Mouse (Mus musculus) limb, embryonic 10.5 days (tissue): ENCODE measurements at regions not wholly inside any gene's neighbourhood (a gene's known extent, or its start where the extent isn't known, plus 50 kb on each side); places are given as distances from the start of the nearest gene placed in this dataset.
A peak's percentile ranks its signal among the peaks of the same experiment; 100 is the strongest.

Experiments
- DNase-seq: peaks from one replicate; pipeline ENCODE4 v3.0.0-alpha.2; 2017; ENCODE audit warnings: low spot score
- H3K27ac ChIP-seq: fragments of 300-500 bp; sonication (generic); 2 replicates; pipeline ENCODE4 v1.5.1; 2016; ENCODE audit warnings: mild to moderate bottlenecking
- H3K27me3 ChIP-seq: fragments of 300-500 bp; sonication (generic); 2 replicates; pipeline ENCODE4 v1.6.1; 2016; ENCODE audit warnings: low read depth, mild to moderate bottlenecking; ENCODE audit not compliant: poor library complexity, severe bottlenecking
- H3K36me3 ChIP-seq: fragments of 300-500 bp; sonication (generic); 2 replicates; pipeline ENCODE4 v1.6.1; 2016; ENCODE audit warnings: mild to moderate bottlenecking, moderate library complexity
- H3K4me1 ChIP-seq: fragments of 300-500 bp; sonication (generic); 2 replicates; pipeline ENCODE4 v1.6.1; 2016
- H3K4me3 ChIP-seq: fragments of 300-500 bp; sonication (generic); 2 replicates; pipeline ENCODE4 v1.5.1; 2016; ENCODE audit warnings: mild to moderate bottlenecking, moderate library complexity
- H3K9me3 ChIP-seq: fragments of 300-500 bp; sonication (generic); replicated peaks from 2 replicates; pipeline ENCODE4 v1.6.1; 2016; ENCODE audit warnings: mild to moderate bottlenecking
- WGBS: fragments of 180-500 bp; shearing (Covaris S2); methylation state at CpG from one replicate; pipeline ENCODE4 v1.1.7; 2016; 5-methylcytosine and 5-hydroxymethylcytosine counted together

- 77% methylated on average over 2 of the region's 2 CpGs for WGBS
- Histone ChIP-seq H3K27me3 (no peaks in the 10 kb centered on the region), H3K9me3 (no peaks in the 10 kb centered on the region), H3K4me1 (no peaks in the 10 kb centered on the region), H3K36me3 (no peaks in the 10 kb centered on the region), H3K27ac (no peak overlapping the region), H3K4me3 (no peak overlapping the region)
- no peak for DNase-seq
Observed at GRCm38 (mm10) chr2:105594131-105594530, 74.6 kb upstream of the Pax6 start.

DNA sequence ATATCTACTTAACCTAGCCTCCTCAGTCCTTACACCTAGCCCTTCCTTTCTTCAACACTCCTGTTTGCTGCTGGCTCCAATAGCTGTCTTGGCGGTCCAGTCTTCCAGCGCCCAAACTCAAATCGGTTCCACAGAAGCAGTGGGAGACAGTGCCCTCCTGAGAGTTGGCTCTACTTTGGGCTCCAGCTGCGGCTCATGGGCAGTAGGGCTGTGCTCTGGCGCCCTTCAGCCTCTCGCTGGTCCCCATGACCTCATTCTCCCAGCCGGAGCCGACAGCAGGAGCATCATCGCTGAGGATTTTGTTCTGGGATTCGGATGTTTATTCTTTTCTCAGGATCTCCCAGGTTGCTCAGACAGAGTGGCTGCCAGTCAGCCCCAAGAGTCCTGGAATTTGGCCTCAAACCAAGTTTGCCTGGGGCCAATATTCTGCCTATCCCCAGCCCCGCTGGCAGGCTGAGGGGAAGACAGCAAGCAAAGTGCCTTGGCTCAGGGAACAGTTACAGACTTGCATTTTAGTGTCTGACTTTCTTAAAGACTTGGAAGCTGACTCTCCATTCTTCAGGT, 64.1 kb upstream of the Pax6 start:
- H3K36me3 ChIP-seq: no peaks in the 10 kb centered on the region
- no peak for DNase-seq
- WGBS: 69% methylated on average over 11 of the region's 11 CpGs
- peaks cover 24% of the 10 kb centered on the region; the same call in 1 of the 2 replicates for H3K27me3 ChIP-seq
- H3K27ac ChIP-seq: no peak overlapping the region
- no peaks in the 10 kb centered on the region for H3K4me1 ChIP-seq
- no peaks in the 10 kb centered on the region for H3K9me3 ChIP-seq
- no peak overlapping the region for H3K4me3 ChIP-seq

DNA sequence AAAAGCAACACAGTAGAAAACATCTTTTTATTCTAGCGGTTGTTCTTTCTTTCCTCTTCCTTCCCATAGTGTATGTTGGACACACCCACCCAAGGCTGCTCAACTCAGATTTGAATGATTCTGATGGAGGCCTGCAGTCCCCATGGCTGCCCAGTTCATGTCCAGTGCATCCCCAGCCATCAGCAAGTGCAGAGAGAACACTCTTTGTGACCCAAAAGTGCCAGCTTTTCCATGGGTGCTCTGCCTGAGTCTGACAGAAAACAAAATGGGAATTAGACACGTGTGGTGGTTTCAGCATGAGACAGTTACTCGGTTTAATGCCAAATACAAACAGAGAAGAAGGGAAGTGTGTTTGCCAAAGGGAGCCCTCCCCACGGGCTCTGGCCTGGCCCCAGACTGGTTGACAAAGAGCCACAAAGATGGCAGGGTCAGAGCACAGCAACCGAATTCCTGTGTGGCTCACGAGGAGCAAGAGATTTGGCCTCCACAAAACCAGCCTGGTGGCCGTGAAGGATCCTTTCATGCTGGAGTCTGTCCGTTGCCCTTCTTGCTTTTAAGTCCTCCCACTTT, 60.6 kb upstream of the Pax6 start:
- Histone ChIP-seq H3K36me3 (no peaks in the 10 kb centered on the region), H3K4me1 (peaks cover 24% of the 10 kb centered on the region), H3K27ac (no peak overlapping the region), H3K9me3 (no peaks in the 10 kb centered on the region), H3K27me3 (peaks cover 39% of the 10 kb centered on the region), H3K4me3 (no peak overlapping the region)
- no peak for DNase-seq
- 70% methylated on average over 8 of the region's 8 CpGs for WGBS

GRCm38 (mm10) chr2:105608756-105609155, 59.9 kb upstream of the Pax6 start:
- 70% methylated on average over 7 of the region's 7 CpGs for WGBS
- DNase-seq: no peak
- Histone ChIP-seq H3K4me1 (peaks cover 28% of the 10 kb centered on the region), H3K27me3 (peaks cover 46% of the 10 kb centered on the region), H3K27ac (no peak overlapping the region), H3K9me3 (no peaks in the 10 kb centered on the region), H3K36me3 (no peaks in the 10 kb centered on the region), H3K4me3 (no peak overlapping the region)

GRCm38 (mm10) chr2:105611014-105611413, 57.7 kb upstream of the Pax6 start:
- Histone ChIP-seq H3K27ac (no peak overlapping the region), H3K9me3 (no peaks in the 10 kb centered on the region), H3K4me3 (no peak overlapping the region), H3K4me1 (peaks cover 28% of the 10 kb centered on the region), H3K27me3 (peaks cover 48% of the 10 kb centered on the region), H3K36me3 (no peaks in the 10 kb centered on the region)
- WGBS: 22% methylated on average over 5 of the region's 5 CpGs
- no peak for DNase-seq

- Histone ChIP-seq H3K9me3 (no peaks in the 10 kb centered on the region), H3K27me3 (peaks cover 54% of the 10 kb centered on the region), H3K4me1 (peaks cover 33% of the 10 kb centered on the region), H3K27ac (peak overlapping the region; percentile 76), H3K4me3 (peak overlapping the region; percentile 29), H3K36me3 (no peaks in the 10 kb centered on the region)
- 8% methylated on average over 4 of the region's 4 CpGs for WGBS
- DNase-seq: no peak
Observed at GRCm38 (mm10) chr2:105611651-105612050, 57.0 kb upstream of the Pax6 start.

DNA sequence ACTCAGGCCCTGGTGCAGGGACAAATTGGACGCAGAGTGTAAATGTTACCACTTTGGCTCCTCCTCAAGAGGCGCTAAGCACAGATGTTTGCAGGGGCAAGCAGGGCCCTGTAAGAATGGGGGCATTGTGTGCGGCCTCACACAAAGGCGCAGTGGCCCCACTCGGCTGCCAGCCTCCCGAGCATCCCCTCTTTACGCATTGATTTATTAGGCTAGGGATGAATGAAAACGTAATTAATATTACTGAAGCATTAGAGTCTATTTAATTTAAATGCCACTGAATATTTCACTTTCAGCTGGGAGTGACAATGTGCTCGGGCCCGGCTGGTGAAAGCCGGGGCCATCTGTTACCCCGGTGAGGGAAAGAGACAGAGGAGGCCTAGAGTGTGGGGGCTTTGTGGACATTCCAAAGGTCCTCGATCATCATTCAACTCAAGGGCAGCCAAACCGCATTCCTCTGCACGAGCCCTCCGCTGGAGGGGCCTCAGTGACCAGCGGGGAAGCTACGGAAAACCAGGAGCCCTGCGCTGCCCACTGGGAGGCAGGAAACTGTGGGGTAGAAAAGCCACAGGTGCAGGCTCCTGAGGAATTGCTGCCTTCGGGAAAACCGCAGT, 56.5 kb upstream of the Pax6 start:
- WGBS: 3% methylated on average over 21 of the region's 21 CpGs
- no peaks in the 10 kb centered on the region for H3K36me3 ChIP-seq
- H3K9me3 ChIP-seq: no peaks in the 10 kb centered on the region
- H3K27ac ChIP-seq: peak overlapping the region; percentile 76
- H3K27me3 ChIP-seq: peaks cover 54% of the 10 kb centered on the region
- peak overlapping the region; percentile 29 for H3K4me3 ChIP-seq
- DNase-seq: peak; percentile 60
- H3K4me1 ChIP-seq: peaks cover 33% of the 10 kb centered on the region

DNA sequence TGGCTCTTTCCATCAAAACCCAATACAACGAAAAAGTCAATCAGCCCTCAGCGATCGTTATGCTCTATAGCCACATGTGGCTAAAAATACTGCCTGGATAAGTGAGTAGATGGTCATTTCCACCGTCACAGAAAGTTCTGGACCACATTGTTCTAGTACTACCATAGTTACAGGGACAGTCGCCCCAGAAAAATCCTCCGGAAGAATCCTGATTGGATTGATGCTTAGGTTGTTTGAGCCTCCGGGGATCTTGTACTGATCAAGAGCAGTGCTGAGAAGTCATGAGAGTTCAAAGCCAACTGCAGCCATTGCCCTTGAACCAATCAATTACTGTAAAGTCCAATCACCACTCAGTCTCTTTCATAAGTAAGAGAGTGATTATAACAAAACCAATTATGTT, 56.0 kb upstream of the Pax6 start:
- H3K36me3 ChIP-seq: no peaks in the 10 kb centered on the region
- H3K4me1 ChIP-seq: peaks cover 33% of the 10 kb centered on the region
- peaks cover 56% of the 10 kb centered on the region for H3K27me3 ChIP-seq
- H3K9me3 ChIP-seq: no peaks in the 10 kb centered on the region
- no peak for DNase-seq
- WGBS: 43% methylated on average over 7 of the region's 7 CpGs
- peak overlapping the region; percentile 76 for H3K27ac ChIP-seq
- peak overlapping the region; percentile 29 for H3K4me3 ChIP-seq

- 31% methylated on average over 6 of the region's 6 CpGs for WGBS
- Histone ChIP-seq H3K27ac (no peak overlapping the region), H3K36me3 (no peaks in the 10 kb centered on the region), H3K27me3 (peaks cover 59% of the 10 kb centered on the region), H3K4me3 (no peak overlapping the region), H3K9me3 (no peaks in the 10 kb centered on the region), H3K4me1 (peaks cover 33% of the 10 kb centered on the region)
- no peak for DNase-seq
Observed at GRCm38 (mm10) chr2:105613243-105613642, 55.5 kb upstream of the Pax6 start.

DNA sequence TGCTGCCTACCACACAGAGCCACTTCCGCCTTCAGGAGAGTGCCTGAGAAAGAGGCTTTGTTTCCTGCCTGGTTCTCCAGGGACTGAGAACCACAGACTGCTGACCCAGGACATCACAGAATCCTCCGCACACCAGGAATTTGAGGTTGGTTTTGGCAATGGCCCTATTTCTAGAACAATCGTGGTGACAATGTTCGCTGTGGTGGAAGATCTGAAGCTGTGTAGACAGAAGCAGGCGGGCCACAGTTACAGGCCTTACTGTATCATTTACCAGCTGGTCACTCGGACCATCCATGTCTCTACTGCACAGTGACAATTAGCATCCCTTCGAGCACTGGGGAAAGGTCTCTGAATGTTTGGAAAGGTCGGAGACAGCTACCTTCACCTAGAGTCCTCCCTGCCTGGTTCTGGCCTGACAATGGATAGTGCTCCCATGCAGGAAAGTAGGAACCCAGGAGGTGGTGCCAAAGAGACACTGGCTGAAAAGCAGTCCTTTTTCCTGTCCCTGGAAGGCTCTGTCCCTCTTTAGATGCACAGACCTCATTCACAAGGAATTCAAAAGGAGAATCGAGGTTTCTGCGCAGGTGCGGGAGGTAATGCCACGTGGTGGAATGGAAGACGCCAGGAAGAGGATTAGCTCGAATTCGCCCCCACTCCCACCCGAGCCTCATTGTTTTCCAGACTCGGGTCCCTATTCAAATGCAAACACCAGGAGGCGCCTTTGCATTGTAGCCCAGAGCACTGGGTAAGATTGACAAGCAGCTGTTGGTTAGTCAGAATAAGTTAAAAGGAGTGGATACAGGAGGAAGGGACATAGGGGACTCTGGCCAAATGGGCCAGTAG, 52.6 kb upstream of the Pax6 start:
- no peaks in the 10 kb centered on the region for H3K36me3 ChIP-seq
- H3K4me3 ChIP-seq: no peak overlapping the region
- WGBS: 34% methylated on average over 18 of the region's 18 CpGs
- peak; percentile 50 for DNase-seq
- H3K27ac ChIP-seq: no peak overlapping the region
- no peaks in the 10 kb centered on the region for H3K9me3 ChIP-seq
- H3K4me1 ChIP-seq: peaks cover 29% of the 10 kb centered on the region
- peaks cover 46% of the 10 kb centered on the region for H3K27me3 ChIP-seq
